Mouse (Mus musculus): ENCODE measurements at regions not wholly inside any gene's neighbourhood (a gene's known extent, or its start where the extent isn't known, plus 50 kb on each side); places are given as distances from the start of the nearest gene placed in this dataset.
"Not testable (repeated sequence)": the region's sequence is repeated elsewhere in the genome, so short reads cannot be mapped to it uniquely, and the experiment has no call there.

DNA sequence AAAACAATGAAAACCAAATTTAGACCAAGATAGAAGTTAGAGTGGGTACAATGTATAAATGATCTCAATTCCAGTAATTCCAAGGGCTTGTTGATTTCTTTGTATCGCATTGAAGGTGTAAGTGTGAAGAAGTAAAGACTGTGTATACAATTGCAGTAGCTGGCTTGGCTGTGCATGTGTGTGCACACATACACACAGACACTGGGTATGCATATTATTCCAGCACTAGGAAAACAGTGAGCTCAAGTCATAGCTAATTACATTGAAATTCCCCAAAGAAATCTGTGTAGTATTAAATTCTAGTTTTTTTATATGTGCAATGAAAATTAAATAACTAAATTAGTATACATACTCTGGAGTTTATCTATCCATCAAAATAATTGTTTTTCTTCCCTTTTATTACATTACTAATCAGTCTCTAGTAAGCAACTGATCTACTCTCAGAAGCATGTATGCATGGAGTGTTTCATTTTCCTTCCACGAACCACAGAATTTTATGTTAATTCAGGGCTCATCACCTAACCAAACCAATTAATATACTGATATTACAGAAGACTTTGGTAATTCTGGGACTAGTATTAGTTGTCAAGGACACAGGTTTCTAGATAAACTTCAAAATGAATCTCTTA lies 56.5 kb downstream of the Gm8797 start:
- H3K27ac ChIP-seq: no peak overlapping the region
- H3K36me3 ChIP-seq: no peaks in the 10 kb centered on the region
- H3K4me1 ChIP-seq: no peaks in the 10 kb centered on the region
- no peak for ATAC-seq (ENCODE audit: low FRiP score, low read depth)
- no peak overlapping the region for H3K4me2 ChIP-seq (replicated peaks)
- no peaks in the 10 kb centered on the region for H3K9me3 ChIP-seq
- H3K4me3 ChIP-seq: no peak overlapping the region
- no peak overlapping the region for H3K9ac ChIP-seq
- no peaks in the 10 kb centered on the region for H3K27me3 ChIP-seq
- 89% methylated on average over 2 of the region's 2 CpGs for WGBS

DNA sequence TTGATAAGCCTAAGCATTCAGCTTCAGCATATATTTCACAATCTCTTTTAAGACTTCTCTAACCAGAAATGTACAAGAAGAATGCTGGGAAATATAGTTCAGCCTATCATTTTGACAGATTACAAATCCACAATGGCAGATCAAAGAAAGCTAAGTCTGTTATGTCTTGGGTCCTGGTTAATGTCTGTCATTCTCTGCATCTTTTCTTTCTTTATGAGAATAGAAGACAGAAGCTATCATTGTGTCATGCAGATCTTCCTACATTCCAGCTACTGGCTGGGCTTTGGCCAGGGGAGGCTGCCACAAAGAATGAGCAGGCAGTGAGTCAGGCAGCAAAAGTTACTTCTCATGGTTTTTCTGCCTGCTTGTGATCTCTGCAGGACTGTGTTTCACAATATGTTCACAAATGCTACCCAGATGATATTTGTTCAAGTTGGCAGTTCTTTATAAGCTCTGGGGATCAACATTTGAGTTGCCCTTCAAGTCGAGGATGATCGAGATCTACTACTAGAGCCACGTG lies 60.5 kb downstream of the Gm8797 start:
- Histone ChIP-seq H3K27me3 (no peaks in the 10 kb centered on the region), H3K9ac (no peak overlapping the region), H3K27ac (no peak overlapping the region), H3K4me1 (no peaks in the 10 kb centered on the region), H3K9me3 (no peaks in the 10 kb centered on the region), H3K36me3 (no peaks in the 10 kb centered on the region), H3K4me2 (replicated peaks) (no peak overlapping the region), H3K4me3 (no peak overlapping the region)
- no peak for ATAC-seq (ENCODE audit: low FRiP score, low read depth)
- WGBS: 68% methylated on average over 3 of the region's 3 CpGs

DNA sequence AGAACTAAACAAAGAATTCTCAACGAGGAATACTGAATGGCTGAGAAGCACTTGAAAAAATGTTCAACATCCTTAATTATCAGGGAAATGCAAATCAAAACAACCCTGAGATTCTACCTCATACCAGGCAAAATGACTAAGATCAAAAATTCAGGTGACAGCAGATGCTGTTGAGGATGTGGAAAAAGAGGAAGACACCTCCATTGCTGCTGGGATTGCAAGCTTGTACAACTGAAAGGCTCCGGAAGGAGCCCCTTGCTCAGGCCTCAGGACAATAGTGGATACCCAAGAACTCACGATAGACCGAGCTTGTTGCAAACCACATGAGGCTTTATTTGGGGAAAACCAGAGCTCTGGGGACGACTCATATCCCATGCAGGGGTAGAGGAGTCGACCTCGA lies 69.6 kb downstream of the Gm8797 start:
- H3K9ac ChIP-seq; H3K9me3 ChIP-seq; ATAC-seq (ENCODE audit: low FRiP score, low read depth); H3K4me1 ChIP-seq; H3K27me3 ChIP-seq; H3K27ac ChIP-seq; H3K4me2 ChIP-seq (replicated peaks); H3K36me3 ChIP-seq; H3K4me3 ChIP-seq: not testable (repeated sequence)
- 82% methylated on average over 7 of the region's 7 CpGs for WGBS

DNA sequence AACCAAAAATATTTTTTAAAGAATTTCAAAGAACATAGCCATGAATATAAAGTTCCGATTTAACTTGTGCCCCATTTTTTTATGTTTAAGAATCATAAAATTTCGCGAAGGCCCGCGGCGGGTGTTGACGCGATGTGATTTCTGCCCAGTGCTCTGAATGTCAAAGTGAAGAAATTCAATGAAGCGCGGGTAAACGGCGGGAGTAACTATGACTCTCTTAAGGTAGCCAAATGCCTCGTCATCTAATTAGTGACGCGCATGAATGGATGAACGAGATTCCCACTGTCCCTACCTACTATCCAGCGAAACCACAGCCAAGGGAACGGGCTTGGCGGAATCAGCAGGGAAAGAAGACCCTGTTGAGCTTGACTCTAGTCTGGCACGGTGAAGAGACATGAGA lies 109.6 kb downstream of the Gm8797 start:
- not testable (repeated sequence) for H3K9me3 ChIP-seq; H3K4me2 ChIP-seq (replicated peaks); H3K4me3 ChIP-seq; H3K36me3 ChIP-seq; H3K27ac ChIP-seq; ATAC-seq (ENCODE audit: low FRiP score, low read depth); H3K27me3 ChIP-seq; H3K4me1 ChIP-seq; H3K9ac ChIP-seq
- WGBS: 29% methylated on average over 20 of the region's 20 CpGs

DNA sequence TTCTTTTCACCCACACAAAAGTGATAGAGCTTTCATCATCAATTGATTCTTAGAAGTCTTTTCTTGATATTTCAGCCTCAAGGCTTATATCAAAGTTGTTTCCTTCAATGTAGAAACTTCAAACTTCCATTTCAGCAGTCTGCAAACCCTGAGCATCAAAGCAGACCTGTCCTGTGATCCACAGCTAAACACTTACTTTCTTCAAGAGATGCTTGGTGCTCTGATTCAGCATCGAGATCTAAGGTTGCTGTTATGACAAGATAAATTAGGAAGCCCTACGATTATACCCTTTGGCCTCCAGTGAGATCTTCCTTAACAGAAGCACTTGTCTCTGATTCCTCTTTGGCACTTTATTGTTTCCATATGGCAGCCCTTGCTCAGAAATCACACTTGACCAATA lies 119.8 kb downstream of the Gm8797 start:
- no peaks in the 10 kb centered on the region for H3K27me3 ChIP-seq
- ATAC-seq (ENCODE audit: low FRiP score, low read depth): no peak
- WGBS: 72% methylated on average over 2 of the region's 2 CpGs
- H3K4me2 ChIP-seq (replicated peaks): no peak overlapping the region
- no peak overlapping the region for H3K9ac ChIP-seq
- no peak overlapping the region for H3K4me3 ChIP-seq
- H3K27ac ChIP-seq: no peak overlapping the region
- no peaks in the 10 kb centered on the region for H3K4me1 ChIP-seq
- H3K9me3 ChIP-seq: no peaks in the 10 kb centered on the region
- no peaks in the 10 kb centered on the region for H3K36me3 ChIP-seq

DNA sequence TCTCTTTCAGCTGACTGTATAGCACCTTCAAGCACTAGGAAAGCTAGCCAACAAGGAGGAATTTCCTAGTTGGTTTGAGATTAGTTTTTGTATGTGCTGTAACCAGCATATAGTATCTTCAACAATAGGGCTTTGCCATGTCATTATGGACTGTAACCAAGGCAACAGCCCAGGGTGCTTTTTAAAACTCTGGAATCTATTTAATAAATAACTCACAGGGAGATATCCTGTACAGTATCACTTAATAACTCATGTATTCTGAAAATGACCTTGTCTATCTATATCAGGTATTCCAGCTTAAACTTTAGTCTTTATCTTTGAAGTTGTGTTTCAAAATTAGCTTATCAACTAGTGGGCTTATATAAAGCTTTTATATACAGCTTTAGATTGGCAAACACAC lies 128.5 kb downstream of the Gm8797 start:
- Histone ChIP-seq H3K27ac (no peak overlapping the region), H3K9ac (no peak overlapping the region), H3K9me3 (no peaks in the 10 kb centered on the region), H3K4me3 (no peak overlapping the region), H3K27me3 (no peaks in the 10 kb centered on the region), H3K4me1 (no peaks in the 10 kb centered on the region), H3K4me2 (replicated peaks) (no peak overlapping the region), H3K36me3 (no peaks in the 10 kb centered on the region)
- ATAC-seq (ENCODE audit: low FRiP score, low read depth): no peak

DNA sequence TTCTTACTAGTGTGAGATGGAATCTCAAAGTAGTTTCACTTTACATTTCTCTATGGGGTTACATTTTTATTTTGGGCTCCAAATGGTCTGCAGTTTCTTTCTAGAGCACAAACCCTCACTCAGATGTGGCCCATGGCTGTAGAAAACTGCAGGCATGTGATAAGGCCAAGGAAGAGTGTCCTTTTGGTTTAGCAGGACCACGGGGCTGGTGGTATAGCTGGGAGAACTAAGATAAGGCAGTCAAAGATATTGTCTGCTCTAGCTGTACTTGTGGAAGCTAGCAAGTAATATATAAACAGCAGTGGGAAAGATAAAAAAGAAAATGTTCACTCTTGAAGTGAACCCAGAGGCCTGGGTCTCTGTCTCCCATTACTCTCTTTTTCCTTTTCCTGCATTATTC lies 166.9 kb downstream of the Gm8797 start:
- Histone ChIP-seq H3K36me3 (no peaks in the 10 kb centered on the region), H3K4me3 (no peak overlapping the region), H3K4me2 (replicated peaks) (no peak overlapping the region), H3K27ac (no peak overlapping the region), H3K27me3 (no peaks in the 10 kb centered on the region), H3K9me3 (no peaks in the 10 kb centered on the region), H3K9ac (no peak overlapping the region), H3K4me1 (no peaks in the 10 kb centered on the region)
- WGBS: 79% methylated on average over 1 of the region's 1 CpGs
- ATAC-seq (ENCODE audit: low FRiP score, low read depth): no peak

DNA sequence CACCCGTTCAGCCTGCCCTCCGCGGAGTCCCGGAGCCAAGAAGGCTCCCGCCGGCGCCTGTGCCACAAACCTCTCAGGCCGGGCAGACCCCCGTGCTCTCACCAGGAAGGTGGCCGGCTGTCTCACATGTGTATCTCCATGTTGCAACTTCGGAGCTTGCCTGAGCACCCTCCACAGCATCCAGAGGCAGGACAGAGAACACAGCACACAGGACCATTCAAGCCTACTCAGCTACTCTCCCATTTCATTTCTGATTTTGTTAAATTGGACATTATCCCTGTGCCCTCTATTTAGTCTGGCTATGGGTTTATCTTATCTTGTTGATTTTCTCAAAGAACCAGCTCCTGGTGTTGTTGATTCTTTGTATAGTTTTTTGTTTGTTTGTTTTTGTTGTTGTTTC lies 199.6 kb downstream of the Gm8797 start:
- H3K4me3 ChIP-seq; H3K9ac ChIP-seq; H3K4me2 ChIP-seq (replicated peaks); H3K27me3 ChIP-seq; H3K4me1 ChIP-seq; ATAC-seq (ENCODE audit: low FRiP score, low read depth); H3K9me3 ChIP-seq; H3K36me3 ChIP-seq; H3K27ac ChIP-seq: not testable (repeated sequence)
- WGBS: 95% methylated on average over 11 of the region's 11 CpGs

DNA sequence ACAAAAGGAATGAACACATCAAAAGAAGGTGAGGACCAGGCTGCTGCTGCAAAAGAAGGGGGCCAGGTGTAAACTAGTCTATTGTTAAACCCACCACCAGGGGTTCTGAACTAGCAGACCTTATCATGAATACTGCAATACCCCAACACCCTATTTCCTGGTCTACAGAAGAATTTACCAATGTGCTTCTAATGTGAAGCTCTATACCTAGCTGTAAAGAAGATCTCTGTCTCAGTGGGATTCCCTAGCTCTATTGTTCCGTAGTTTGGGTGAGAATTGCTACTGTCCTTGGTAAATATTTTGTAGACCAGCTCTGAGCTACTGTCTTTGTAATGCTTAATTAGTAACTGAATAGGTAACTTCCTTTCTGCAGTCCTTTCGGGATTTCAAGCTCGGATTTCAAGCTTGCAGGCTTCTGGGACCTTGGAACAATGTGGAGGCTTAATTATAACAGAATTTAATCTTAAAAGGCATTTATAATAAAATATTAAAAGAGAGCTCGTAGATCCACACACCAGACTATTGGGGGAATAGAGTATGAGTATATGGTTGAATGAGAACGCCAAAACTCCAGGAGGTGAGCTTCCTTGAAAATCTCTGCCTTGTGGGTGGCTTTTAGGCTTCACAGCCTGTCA lies 238.5 kb downstream of the Gm8797 start:
- not testable (repeated sequence) for H3K4me2 ChIP-seq (replicated peaks); ATAC-seq (ENCODE audit: low FRiP score, low read depth); H3K9me3 ChIP-seq; H3K36me3 ChIP-seq; H3K9ac ChIP-seq; H3K27me3 ChIP-seq; H3K4me1 ChIP-seq; H3K27ac ChIP-seq; H3K4me3 ChIP-seq
- WGBS: 86% methylated on average over 5 of the region's 5 CpGs

DNA sequence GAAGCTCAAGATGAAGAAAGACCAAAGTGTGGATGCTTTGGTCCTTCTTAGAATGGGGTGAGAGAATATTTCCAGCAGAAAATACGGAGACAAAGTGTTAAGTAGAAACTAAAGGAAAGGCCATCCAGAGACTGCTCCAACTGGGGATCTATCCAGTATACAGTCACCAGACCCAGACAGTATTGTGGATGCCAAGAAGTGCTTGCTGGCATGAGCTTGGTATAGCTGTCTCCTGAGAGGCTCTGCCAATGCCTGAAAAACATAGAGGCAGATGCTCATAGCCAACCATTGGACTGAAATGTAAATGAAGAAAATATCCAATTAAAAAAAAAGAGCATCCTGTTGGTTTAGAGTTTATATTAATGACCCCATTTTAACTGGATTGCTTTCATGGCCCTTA lies 253.8 kb downstream of the Gm8797 start:
- no peaks in the 10 kb centered on the region for H3K4me1 ChIP-seq
- no peak for ATAC-seq (ENCODE audit: low FRiP score, low read depth)
- H3K27ac ChIP-seq: no peak overlapping the region
- H3K36me3 ChIP-seq: no peaks in the 10 kb centered on the region
- H3K4me3 ChIP-seq: no peak overlapping the region
- no peak overlapping the region for H3K4me2 ChIP-seq (replicated peaks)
- H3K9me3 ChIP-seq: no peaks in the 10 kb centered on the region
- no peak overlapping the region for H3K9ac ChIP-seq
- WGBS: 86% methylated on average over 1 of the region's 1 CpGs
- no peaks in the 10 kb centered on the region for H3K27me3 ChIP-seq

DNA sequence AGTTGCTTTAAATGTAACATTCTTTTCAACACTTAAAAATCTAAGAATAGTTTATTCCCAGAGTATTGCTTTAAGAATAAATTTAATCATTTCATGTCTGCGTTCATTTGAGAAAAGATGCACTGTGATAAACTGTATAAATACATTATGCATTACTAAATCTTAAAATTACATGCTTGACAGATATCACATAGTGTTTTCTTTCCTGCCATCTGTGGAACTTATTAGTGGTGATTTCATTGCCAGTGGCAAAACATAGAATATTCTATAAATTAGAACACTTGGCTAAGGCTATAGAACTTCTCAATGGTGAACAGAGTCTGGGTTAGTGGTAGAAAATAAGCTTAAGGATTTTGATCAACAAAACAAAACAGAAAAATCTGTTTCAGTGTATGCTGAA lies 268.1 kb downstream of the Gm8797 start:
- 82% methylated on average over 1 of the region's 1 CpGs for WGBS
- H3K27me3 ChIP-seq: no peaks in the 10 kb centered on the region
- no peak overlapping the region for H3K27ac ChIP-seq
- H3K4me1 ChIP-seq: no peaks in the 10 kb centered on the region
- no peak for ATAC-seq (ENCODE audit: low FRiP score, low read depth)
- H3K36me3 ChIP-seq: no peaks in the 10 kb centered on the region
- no peak overlapping the region for H3K4me3 ChIP-seq
- no peaks in the 10 kb centered on the region for H3K9me3 ChIP-seq
- no peak overlapping the region for H3K9ac ChIP-seq
- no peak overlapping the region for H3K4me2 ChIP-seq (replicated peaks)

DNA sequence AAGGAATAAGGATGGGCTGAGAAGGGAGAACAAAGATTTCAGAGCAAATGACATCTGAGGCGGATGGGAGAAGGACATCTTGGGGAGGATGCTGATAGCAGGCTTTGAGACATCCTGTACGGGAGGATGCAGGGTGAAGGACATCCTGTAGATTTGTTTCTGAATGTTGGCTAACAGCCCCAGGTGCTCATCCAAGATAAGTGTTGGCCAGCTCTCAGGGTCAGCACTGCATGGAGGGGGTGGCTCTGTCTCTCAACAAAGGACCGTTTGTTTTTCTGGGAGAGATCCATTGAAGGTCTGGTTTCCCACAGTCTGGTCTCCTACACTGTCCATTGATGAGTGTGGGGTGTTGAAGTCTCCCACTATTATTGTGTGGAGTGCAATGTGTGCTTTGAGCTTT lies 290.7 kb downstream of the Gm8797 start:
- not testable (repeated sequence) for H3K9ac ChIP-seq; H3K4me3 ChIP-seq; H3K27me3 ChIP-seq; H3K4me1 ChIP-seq; H3K4me2 ChIP-seq (replicated peaks); H3K27ac ChIP-seq; ATAC-seq (ENCODE audit: low FRiP score, low read depth); H3K36me3 ChIP-seq; H3K9me3 ChIP-seq
- WGBS: 93% methylated on average over 3 of the region's 3 CpGs

DNA sequence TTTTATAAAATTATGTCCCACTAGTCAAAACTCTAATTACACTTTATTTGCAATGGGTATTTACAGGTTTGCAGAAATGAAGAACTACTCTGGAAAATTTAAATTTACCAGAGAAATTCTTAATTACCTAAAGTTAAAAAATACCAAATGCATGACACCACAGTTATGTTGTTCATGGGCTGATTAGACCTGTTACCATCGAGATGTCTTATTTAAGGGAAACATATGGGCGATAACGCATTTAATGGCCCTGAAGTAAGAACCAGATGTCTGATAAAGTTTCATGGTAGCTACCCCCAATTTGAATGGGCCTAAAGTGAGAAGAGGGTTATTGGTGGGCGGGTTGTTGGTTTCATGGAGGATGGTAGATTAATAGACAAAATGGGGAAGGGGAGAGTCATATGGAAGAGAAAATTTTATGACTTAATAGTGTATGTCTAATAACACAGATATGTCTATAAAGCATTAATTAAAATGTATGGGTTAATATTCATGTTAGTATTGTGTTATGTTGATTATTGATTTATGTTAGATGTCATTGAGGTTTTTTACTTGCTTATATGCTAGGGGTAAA lies 299.0 kb downstream of the Gm8797 start:
- Histone ChIP-seq H3K4me3 (no peak overlapping the region), H3K9ac (no peak overlapping the region), H3K36me3 (no peaks in the 10 kb centered on the region), H3K9me3 (no peaks in the 10 kb centered on the region), H3K4me1 (no peaks in the 10 kb centered on the region), H3K27me3 (no peaks in the 10 kb centered on the region), H3K4me2 (replicated peaks) (no peak overlapping the region), H3K27ac (no peak overlapping the region)
- ATAC-seq (ENCODE audit: low FRiP score, low read depth): no peak
- WGBS: 82% methylated on average over 4 of the region's 4 CpGs
